Mouse (Mus musculus) ZHBTc4 (cell line): ENCODE measurements around the gene Lamc1.
A peak's percentile ranks its signal among the peaks of the same experiment; 100 is the strongest.

Experiments
- DNase-seq: peaks from one replicate; pipeline ENCODE4 v3.0.0-alpha.2; 2011; ENCODE audit warnings: low read depth, low spot score

Gene Lamc1

DNA sequence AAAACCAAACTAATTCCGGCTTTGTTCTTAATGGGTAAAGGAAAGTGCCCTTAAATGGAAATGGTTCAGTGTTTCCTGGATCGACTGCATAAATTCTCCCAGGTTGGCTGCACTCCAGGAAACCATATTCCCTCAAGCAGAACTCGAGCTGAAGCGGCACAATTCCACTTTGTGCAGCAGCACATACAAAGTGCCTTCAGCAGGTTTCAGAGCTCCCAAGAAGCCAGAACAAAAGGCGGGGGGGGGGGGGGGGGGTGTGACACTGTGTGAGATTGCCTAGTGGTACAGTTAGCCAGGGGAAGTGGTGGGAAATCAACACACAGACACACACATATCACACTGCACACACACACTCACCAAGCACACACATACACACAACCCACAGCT lies 140.7 kb downstream of the Lamc1 start:
- DNase-seq: peak; percentile 53

DNA sequence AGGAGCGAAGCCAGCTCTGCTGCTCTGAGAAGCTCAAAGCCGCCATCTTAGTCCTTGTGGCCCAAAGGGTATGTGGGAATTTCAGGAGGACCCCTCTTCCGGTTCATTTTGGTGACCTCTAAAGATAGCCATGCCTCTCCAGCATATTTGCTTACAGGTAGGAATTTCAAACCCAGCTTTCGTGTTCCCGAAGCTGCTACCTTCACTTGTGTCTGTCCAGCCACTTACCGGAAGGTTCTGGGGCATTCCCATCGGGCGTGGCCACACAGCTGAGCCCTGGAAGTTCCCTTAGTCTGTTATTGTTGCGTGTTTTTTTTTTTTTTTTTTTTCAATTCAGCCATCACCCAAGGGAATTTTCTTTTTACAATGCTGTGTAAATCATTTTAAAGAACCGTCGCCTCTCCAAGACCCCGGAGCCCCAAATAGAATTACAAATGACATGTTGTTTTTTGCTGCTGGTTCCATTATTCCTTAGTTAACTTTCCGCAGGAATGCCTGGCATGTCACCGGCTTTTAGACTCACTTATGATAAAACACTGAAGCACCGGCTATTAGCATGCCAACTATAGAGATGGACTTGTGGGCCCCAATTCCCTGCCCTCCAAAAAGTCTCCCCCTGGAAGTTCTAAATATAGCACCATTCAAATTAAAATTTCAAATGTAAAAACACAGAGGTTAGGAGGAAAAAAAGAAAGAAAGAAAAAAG lies 141.2 kb downstream of the Lamc1 start:
- peak; percentile 62 for DNase-seq

DNA sequence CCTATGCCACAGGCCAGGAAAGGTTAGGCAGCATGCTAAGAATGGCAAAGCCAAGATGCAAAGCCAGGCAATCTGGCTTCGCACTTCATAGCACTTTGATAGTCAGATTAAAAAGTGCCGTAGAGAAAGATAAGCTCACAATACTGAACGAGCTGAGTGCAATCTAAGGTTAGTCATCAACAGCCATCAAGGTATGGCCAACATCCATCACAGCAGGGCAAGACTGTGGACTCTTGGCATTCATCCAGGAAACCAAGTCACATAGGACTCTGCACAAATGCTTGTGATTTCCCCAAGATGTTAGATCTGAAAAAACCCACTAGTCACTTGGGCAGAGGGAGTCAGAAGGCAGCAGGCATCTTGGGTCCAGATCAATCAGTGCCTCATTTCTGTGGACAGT lies 144.5 kb downstream of the Lamc1 start:
- DNase-seq: no peak

DNA sequence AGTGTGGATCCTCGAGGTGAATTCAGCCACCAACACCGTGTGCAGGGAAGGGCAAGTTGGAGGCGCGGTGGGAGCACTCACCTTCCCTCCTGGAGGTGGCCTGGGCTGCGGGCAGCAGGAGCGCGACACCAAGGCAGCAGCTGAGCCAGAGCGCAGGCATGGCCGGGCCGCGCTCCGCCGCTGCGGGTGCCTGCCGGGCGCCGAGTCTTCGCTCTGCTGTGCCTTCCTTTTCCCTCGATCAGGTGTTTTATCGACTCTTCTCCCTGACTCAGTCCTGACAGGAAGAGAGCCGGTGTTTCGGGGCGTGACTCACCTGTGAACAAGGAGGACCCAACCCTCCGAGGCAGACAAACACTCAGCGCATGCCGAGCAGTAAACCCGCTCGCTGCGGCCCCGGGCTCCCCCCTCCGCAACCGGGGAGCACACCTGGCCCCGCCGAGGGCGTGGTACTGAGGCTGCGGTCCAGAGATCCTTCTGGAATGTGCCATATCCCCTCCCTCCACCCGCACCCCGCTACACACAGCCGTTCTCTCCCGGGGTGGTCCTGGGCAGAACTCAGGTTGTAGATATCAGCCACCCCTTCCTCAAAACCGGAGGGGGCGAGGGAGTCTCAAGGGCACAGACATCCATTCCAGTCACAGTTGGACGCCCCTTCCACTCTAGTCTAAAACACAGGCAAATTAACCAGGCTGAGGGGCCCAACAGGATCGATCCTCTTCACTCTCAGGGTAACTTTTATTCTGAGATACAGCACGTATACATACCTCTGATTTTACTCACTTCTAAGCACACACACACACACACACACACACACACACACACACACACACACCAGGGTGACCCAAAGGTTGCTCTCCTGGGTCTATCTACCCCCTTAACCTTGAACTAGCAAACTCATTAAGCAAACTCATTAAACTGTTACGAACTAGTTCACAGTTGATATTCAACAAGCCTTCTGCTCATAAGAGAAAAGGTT lies 146.5 kb downstream of the Lamc1 start, which contains the start of gene Lamc2:
TSS of gene Lamc2 (minus strand) at position 620 of the 976 bp plus-strand sequence.
- peak; percentile 62 for DNase-seq

DNA sequence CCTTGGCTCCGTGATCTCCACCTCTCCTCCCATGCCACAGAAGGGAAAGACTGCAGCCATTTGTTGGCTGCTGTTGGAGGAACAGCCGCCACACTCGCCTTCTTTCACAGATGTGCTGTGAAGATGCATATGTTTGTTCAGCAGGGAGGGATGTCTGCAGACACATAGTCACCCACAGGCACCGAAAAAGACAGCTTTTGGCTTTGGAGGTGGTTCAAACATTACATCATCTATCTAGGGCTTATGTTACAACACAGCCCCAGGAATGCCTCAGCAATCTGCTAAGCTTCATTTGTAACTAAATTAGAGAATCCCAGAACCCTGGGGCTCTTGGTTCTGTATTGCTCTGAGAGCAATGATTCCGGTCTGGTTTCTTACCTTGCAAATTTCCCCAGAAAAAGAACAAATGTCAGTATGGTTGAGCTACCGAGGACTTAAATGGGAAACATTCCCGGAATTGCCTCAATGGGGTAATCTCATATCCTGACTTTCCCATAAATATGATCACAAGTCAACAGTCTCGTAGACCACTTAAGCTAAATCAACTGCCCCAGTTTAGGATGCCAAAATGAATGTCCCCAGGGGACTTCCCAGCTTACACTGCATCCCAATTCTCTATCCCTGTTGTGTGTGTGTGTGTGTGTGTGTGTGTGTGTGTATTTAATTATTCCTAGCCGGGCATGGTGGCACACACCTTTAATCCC lies 151.8 kb downstream of the Lamc1 start:
- DNase-seq: no peak

DNA sequence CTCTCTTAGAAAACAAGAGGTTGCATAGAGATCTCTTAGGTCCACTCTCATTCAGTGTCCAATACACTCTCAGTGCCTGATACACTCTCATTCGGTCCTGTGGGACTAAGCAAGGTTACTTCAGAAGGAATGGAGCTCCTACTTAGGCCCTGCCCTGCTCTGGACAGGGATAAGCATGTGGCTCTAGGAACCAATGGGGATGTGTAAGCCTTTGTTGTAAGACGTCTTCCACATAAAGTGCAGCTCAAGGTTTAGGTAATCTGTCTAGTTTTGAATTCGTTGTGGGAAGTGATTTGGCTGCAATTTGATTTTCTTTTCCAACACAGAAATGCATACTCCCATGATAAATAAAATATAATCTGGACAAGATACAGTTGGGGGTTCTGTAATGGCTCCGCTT lies 152.4 kb downstream of the Lamc1 start:
- no peak for DNase-seq

DNA sequence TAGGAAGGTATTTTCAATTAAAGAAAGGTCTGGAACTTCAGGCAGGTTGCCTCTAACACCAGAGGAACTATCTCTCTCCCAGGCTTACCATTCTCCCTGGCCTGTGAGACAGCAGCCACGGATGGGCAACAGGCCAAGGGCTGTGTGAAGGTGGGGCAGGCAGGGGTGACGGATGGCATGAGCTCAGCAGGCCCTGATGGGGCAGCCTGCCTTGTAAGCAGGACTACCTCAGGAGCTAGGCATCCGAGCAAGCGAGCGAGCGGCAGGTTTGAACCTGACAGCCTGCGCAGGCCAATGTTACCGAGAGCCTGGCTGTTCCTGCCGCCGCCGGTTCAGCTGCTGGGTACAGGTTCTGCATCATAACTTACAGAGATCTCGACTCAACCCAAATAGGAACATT lies 157.8 kb downstream of the Lamc1 start:
- peak; percentile 54 for DNase-seq

DNA sequence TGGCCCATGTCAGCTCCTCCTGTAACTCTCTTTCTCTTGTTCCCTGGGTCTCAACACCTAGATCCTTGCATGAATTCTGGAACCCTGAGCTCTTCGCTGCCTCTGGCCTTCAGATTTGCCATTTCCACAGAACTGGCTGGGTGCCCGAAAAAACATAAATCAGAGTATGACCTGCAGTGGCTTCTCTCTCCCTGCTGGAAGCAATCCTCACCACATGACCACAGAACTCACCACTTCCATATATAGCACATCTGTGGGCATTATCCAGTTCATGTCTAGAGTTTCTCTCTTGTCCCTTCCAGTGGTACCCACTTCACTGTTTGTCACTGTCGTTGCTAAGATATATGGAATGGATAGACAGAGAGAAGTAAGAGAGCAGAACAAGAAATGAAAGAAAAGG lies 159.3 kb downstream of the Lamc1 start:
- DNase-seq: no peak

DNA sequence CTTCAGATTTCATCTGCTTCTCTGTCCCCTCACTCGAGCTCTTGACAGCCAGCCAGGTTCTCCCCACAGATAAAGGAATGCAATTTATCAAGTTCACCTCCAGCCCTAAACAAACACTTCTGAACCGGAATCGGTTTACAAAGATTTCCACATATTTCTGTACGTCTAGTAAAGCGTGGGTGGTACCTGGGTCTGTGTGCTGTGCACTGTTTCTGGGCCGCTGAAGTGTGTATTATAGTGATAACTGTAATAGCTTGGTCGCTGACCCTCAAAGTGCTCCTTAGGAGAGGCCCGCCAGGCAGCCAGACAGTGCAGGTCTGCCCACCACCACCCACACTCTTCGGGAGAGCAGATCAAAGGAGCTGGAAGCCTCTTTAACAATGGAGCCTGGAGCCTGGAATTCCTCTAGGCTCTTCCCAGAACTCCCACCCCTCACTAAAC lies 160.3 kb downstream of the Lamc1 start:
- peak; percentile 79 for DNase-seq

DNA sequence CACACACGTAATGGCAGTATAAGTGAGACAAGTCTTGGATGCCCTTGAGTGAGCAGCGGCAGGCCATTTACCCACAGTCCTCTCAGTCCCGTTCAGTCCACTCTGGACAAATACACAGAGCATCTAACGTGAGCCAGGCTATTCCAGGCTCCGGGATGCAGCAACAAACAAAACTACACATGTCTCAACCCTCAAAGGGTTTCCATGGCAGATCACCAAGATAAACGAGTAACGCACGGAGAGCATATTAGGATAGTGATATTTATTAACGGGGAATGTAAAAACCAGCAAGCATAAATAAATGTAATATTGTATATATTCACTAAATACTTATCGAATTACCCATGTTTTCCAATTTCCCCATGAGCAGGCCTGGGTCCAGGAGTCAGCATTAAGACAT lies 161.6 kb downstream of the Lamc1 start:
- no peak for DNase-seq
